ENCODE assay signal across 16 mouse cellular contexts in the genomic region with DNA sequence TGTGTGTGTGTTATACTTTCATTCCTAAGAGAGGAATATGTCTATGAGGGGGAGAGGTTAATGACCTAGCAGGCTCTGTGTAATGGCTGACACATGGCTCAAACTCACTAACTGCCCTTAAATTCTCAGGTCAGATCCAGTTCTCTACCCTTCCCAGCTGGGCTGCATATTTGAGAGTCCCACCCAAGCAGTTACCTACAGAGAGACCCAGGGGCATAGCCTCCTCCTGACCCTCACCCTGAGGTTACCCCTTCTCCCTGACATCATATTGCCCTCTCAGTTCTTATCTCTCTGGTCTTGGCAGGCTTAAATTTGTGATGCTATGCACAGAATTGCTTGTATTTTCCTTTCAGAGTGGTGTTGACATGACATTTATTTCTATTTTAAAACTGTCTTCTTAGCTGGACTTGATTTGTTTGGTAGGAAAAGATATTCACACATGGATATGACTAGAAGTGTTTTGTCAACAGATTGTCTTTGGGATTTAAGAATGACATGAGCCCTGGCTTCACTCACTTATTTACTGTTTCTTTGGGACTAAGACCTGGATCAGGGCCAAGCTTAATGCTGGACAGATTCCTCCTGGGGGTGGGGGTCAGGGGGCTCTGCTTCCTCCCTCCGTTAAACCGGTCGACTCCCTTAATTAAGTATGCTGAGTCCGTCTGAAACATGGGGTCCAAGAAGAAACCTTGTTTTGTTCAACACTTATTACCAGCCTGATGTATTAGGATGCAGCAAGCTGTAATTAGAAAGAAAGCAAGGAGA. TPM values are rescaled to one million over a fixed set of nuclear protein-coding genes. Genes with fewer than 3 reads are reported as not detected.
DNase-seq lines count a peak whose midpoint lies in the region; ATAC-seq lines count a peak whose summit lies in the region.
"Had no signal": no experiment of that assay in that cellular context is flagged by ENCODE, and none has a peak within 500 bp of the region (broad histone marks: within the 10 kb centered on the region; RNA-seq: fewer than 3 reads in every experiment).

No protein-coding gene starts in this region.

- no peak overlapping the region for H3K27ac ChIP-seq in intestine, embryonic 16.5 days (ENCODE audit: low read length)
- H3K27ac ChIP-seq in intestine, embryonic 15.5 days = no peak overlapping the region
- H3K27ac ChIP-seq in lung, embryonic 16.5 days (ENCODE audit: low read length) = no peak overlapping the region
- H3K27ac ChIP-seq in embryonic facial prominence, embryonic 10.5 days (replicated peaks) = no peak overlapping the region
- H3K27ac ChIP-seq: limb, embryonic 13.5 days; neural tube, embryonic 13.5 days had no signal

- no peak overlapping the region for H3K9ac ChIP-seq in intestine, embryonic 16.5 days (ENCODE audit: low read depth, low read length)
- H3K9ac ChIP-seq in intestine, embryonic 15.5 days = no peak overlapping the region
- no peak overlapping the region for H3K9ac ChIP-seq in lung, embryonic 16.5 days (ENCODE audit: low read length)
- H3K9ac ChIP-seq: limb, embryonic 13.5 days; neural tube, embryonic 13.5 days had no signal

- DNase-seq in lung, postnatal 4 days = no peak
- peak; percentile 40 for DNase-seq in embryonic facial prominence, embryonic 10.5 days (ENCODE audit: low spot score)
- peak; percentile 33 to 46 for DNase-seq in heart, postnatal 10 days
- DNase-seq in spleen, adult 18-20 months = no peak
- no peak for DNase-seq in left cerebral cortex, adult 9 months (ENCODE audit: low spot score in 2 of 2)
- DNase-seq: adrenal gland, adult 2 months; cerebellum, postnatal 36 days; layer of hippocampus, postnatal 36 days had no signal

- H3K9me3 ChIP-seq in intestine, embryonic 16.5 days (ENCODE audit: control insufficient read depth, low read length) = no peaks in the 10 kb centered on the region
- no peaks in the 10 kb centered on the region for H3K9me3 ChIP-seq in intestine, embryonic 15.5 days
- no peaks in the 10 kb centered on the region for H3K9me3 ChIP-seq in lung, embryonic 16.5 days (ENCODE audit: control insufficient read depth, low read length)
- H3K9me3 ChIP-seq in embryonic facial prominence, embryonic 10.5 days = no peaks in the 10 kb centered on the region
- H3K9me3 ChIP-seq: limb, embryonic 13.5 days; neural tube, embryonic 13.5 days had no signal

- peak; percentile 31; the same call in 1 of the 2 replicates for ATAC-seq in intestine, embryonic 16.5 days
- no peak for ATAC-seq in intestine, embryonic 15.5 days
- ATAC-seq in lung, embryonic 16.5 days (ENCODE audit: low read depth) = peak; percentile 71
- ATAC-seq: midbrain, embryonic 16.5 days had no signal

- 31% methylated on average over 4 of the region's 4 CpGs for WGBS in intestine, embryonic 16.5 days
- WGBS in intestine, embryonic 15.5 days = 40% methylated on average over 4 of the region's 4 CpGs
- 27% methylated on average over 4 of the region's 4 CpGs for whole genome bisulfite sequencing in lung, embryonic 16.5 days
- WGBS in embryonic facial prominence, embryonic 10.5 days = 33% methylated on average over 4 of the region's 4 CpGs

- H3K27me3 ChIP-seq in intestine, embryonic 16.5 days (replicated peaks; ENCODE audit: control insufficient read depth, insufficient read depth, low read length) = no peaks in the 10 kb centered on the region
- H3K27me3 ChIP-seq in intestine, embryonic 15.5 days (replicated peaks) = no peaks in the 10 kb centered on the region
- H3K27me3 ChIP-seq in lung, embryonic 16.5 days (ENCODE audit: control insufficient read depth, insufficient read depth, low read depth, low read length) = no peaks in the 10 kb centered on the region
- H3K27me3 ChIP-seq in embryonic facial prominence, embryonic 10.5 days (replicated peaks; ENCODE audit: low read depth, poor library complexity, severe bottlenecking) = no peaks in the 10 kb centered on the region
- H3K27me3 ChIP-seq: limb, embryonic 13.5 days; neural tube, embryonic 13.5 days had no signal

- H3K4me1 ChIP-seq in intestine, embryonic 16.5 days (ENCODE audit: control insufficient read depth, insufficient read depth, low read length) = no peaks in the 10 kb centered on the region
- peaks cover 3% of the 10 kb centered on the region; the same call in 1 of the 2 replicates for H3K4me1 ChIP-seq in intestine, embryonic 15.5 days (replicated peaks)
- H3K4me1 ChIP-seq in lung, embryonic 16.5 days (replicated peaks; ENCODE audit: control insufficient read depth, insufficient read depth, low read length) = peaks cover 19% of the 10 kb centered on the region
- peaks cover 18% of the 10 kb centered on the region for H3K4me1 ChIP-seq in embryonic facial prominence, embryonic 10.5 days
- H3K4me1 ChIP-seq: neural tube, embryonic 13.5 days had no signal

- intact Hi-C loops in heart, postnatal 10 days (cut with DNase I) = no loop called here

- no peak overlapping the region for H3K4me2 ChIP-seq in intestine, embryonic 16.5 days (ENCODE audit: low read depth, low read length)
- H3K4me2 ChIP-seq in intestine, embryonic 15.5 days (replicated peaks) = no peak overlapping the region
- H3K4me2 ChIP-seq in lung, embryonic 16.5 days (ENCODE audit: low read depth, low read length) = no peak overlapping the region
- H3K4me2 ChIP-seq: limb, embryonic 13.5 days; neural tube, embryonic 13.5 days had no signal

- no peak overlapping the region for H3K4me3 ChIP-seq in intestine, embryonic 16.5 days (ENCODE audit: low read length)
- no peak overlapping the region for H3K4me3 ChIP-seq in intestine, embryonic 15.5 days (replicated peaks)
- H3K4me3 ChIP-seq in lung, embryonic 16.5 days (ENCODE audit: low read length) = no peak overlapping the region
- H3K4me3 ChIP-seq in embryonic facial prominence, embryonic 10.5 days = no peak overlapping the region
- H3K4me3 ChIP-seq: limb, embryonic 13.5 days; neural tube, embryonic 13.5 days had no signal

- H3K36me3 ChIP-seq in intestine, embryonic 16.5 days (ENCODE audit: control insufficient read depth, insufficient read depth, low read length) = no peaks in the 10 kb centered on the region
- H3K36me3 ChIP-seq in intestine, embryonic 15.5 days = no peaks in the 10 kb centered on the region
- H3K36me3 ChIP-seq in lung, embryonic 16.5 days (ENCODE audit: control insufficient read depth, insufficient read depth, low read length) = no peaks in the 10 kb centered on the region
- H3K36me3 ChIP-seq in embryonic facial prominence, embryonic 10.5 days (replicated peaks) = no peaks in the 10 kb centered on the region
- H3K36me3 ChIP-seq: limb, embryonic 13.5 days; neural tube, embryonic 13.5 days had no signal

RNA-seq across cellular contexts. Expression of gene 4930432M17Rik, which starts 7.7 kb away (rescaled TPM):
- not detected in 2 replicates for polyA plus RNA-seq in intestine, embryonic 16.5 days (2015; fragmentation: Nextera tagmentation; extraction: Ambion mirVana)
- not detected in 2 replicates for polyA plus RNA-seq in intestine, embryonic 15.5 days (2015; fragmentation: Nextera tagmentation; extraction: Ambion mirVana)
- polyA plus RNA-seq in lung, embryonic 16.5 days (2015; fragmentation: Nextera tagmentation; extraction: Ambion mirVana) = not detected in 2 replicates
- not detected in 2 replicates for polyA plus RNA-seq in embryonic facial prominence, embryonic 10.5 days (2016; fragmentation: Nextera tagmentation; extraction: Ambion mirVana)
- not detected for total RNA-seq in heart, postnatal 10 days (2021)
- total RNA-seq: adrenal gland, adult 2 months; hematopoietic stem cell, adult 5-6 weeks; layer of hippocampus, postnatal 36 days had no signal
- polyA plus RNA-seq: adrenal gland, adult 2 months; intestine, embryonic 14.5 days; limb, embryonic 13.5 days; midbrain, embryonic 16.5 days; neural tube, embryonic 13.5 days had no signal

Comparison
In these comparisons a context has a peak if more than half of its experiments do, and no peak if none do; other contexts are left out.
1. DNase-seq: peak in embryonic facial prominence, embryonic 10.5 days (single experiment) and heart, postnatal 10 days (2 of 2); none in lung, postnatal 4 days (0 of 2), spleen, adult 18-20 months (0 of 2) and left cerebral cortex, adult 9 months (0 of 2).